Mouse (Mus musculus) stomach, postnatal 0 days (tissue): ENCODE results near the gene Irx5.

Experiments used
- CTCF ChIP-seq: IDR thresholded peaks from 2 replicates; pipeline ENCODE4 v1.5.1; 2016; ENCODE audit warnings: antibody characterized with exemption, low read depth, mild to moderate bottlenecking, moderate library complexity
- EP300 ChIP-seq: optimal IDR thresholded peaks from 2 replicates; pipeline ENCODE3; 2016; ENCODE audit warnings: antibody characterized with exemption

DNA sequence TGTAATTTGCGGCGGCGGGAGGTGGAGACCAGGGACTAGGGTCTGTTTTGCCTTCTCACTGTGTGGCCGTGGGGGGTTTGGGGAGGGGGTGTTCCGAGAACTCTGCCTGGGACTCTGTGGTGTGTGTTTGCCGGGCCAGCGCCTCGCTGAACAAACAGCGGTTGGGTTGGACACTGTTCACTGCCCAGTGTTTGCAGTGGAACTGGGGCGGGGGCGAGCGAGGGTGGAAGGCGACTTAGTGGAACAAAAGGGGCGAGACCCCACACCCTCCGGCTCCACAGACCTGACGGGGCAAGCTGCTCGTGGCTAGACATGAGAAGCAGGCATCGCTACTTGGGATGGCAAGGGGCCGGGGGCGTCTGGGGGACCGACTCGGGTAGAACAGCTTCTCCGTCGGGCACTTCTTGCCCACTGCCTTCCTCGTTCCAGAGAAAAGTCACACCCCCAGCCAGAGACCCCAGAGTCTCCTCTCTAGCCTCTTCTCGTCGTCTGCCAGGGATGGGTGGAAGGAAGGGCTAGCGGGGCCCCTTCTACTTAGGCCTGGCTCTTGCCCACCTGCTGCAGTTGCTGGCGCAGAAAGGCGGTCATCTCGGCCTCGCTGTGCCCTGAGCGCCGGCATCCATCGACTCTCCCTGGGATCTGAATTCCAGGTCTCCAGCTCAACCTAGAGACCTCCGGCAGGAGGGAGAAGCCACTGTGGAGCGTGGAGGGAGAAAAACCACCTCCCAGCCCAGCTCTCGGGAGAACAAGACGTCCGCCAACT lies 631 bp upstream of the Irx5 start:
- TF ChIP-seq CTCF (no peak), EP300 (no peak)
